Mouse (Mus musculus) B cell, adult 2 months (primary cell): ENCODE measurements around the gene Zfp148.

Experiments
- DNase-seq, 2 experiments: peaks; one replicate each; pipeline ENCODE4 v3.0.0; 2022

The Zfp148 gene

GRCm38 (mm10) chr16:33379944-33380881 is at the start of gene Zfp148:
TSS of gene Zfp148 (plus strand) at chr16:33380836.
- DNase-seq, result peak; percentile 87 to 91

GRCm38 (mm10) chr16:33333015-33333414 is 47.6 kb upstream of the Zfp148 start:
- DNase-seq, result no peak

DNA sequence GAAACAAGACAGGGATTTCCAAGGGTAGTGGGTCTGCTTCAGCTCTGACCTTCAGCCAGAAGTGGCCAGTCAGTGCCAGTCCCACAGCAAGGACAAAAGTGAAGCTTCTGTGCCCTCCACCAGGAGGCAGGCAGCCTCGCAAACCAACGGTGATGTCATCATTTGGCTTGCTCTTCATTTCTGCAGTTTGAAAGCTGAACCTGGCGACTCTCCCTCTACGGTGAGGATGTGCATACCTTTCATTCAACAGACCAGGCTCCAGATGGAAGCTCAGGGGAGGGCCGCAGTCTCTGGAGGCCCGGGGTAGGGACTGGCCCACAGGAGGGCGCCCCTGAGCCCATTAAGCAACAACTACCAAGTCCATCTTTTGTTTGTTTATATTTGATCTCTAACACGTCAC is 43.5 kb upstream of the Zfp148 start:
- DNase-seq, result peak; percentile 67 to 70

- DNase-seq, result no peak
Measured at GRCm38 (mm10) chr16:33337681-33338080, 43.0 kb upstream of the Zfp148 start.

GRCm38 (mm10) chr16:33338492-33338891 is 42.1 kb upstream of the Zfp148 start:
- no peak for DNase-seq

DNA sequence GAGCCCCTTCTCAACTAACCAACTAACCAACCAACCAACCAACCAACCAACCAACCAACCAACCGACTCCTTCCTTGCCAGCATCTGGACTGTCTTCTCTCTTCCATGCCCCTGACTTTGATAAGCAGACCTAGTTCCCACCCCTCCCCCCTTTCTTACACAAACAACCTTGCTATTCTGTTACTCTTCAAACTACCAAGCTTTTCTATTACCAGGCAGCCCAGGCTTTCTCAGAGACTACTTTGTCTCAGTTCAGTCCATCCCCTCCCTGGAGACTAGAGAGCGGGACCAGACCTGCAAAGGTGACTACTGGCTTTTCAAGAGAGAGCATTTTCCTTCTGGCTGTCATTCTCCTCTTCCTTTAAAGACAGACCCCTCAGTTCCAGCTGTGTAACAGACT is 41.2 kb upstream of the Zfp148 start:
- DNase-seq, result no peak

DNA sequence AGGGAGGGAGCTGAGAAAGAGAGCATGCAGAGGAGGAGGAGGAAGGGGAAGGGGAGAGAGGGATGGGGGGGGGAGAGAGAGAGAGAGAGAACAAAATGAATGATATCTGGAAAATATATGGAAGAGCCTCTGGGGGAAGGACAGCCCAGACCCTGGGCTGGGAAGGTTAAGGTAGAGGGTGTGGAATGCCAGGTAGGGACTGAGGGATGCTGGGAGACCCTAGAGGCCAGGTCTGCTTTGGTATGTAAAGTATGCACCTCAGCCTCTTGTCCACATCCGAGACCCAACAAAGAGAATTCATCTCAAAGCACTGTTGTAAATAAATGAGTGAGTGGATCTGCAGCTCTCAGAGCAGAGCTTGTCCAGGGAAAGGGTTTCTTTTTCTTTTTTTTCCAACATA is 38.3 kb upstream of the Zfp148 start:
- no peak for DNase-seq

- no peak for DNase-seq
Measured at GRCm38 (mm10) chr16:33343106-33343505, 37.5 kb upstream of the Zfp148 start.

- peak; percentile 21 to 34 for DNase-seq
Measured at GRCm38 (mm10) chr16:33343601-33344000, 37.0 kb upstream of the Zfp148 start.

- no peak for DNase-seq
Measured at GRCm38 (mm10) chr16:33344379-33344778, 36.3 kb upstream of the Zfp148 start.

- peak in 1 of 2 experiments; percentile 6 for DNase-seq
Measured at GRCm38 (mm10) chr16:33344875-33345274, 35.8 kb upstream of the Zfp148 start.

GRCm38 (mm10) chr16:33346376-33346775 is 34.3 kb upstream of the Zfp148 start:
- no peak for DNase-seq

DNA sequence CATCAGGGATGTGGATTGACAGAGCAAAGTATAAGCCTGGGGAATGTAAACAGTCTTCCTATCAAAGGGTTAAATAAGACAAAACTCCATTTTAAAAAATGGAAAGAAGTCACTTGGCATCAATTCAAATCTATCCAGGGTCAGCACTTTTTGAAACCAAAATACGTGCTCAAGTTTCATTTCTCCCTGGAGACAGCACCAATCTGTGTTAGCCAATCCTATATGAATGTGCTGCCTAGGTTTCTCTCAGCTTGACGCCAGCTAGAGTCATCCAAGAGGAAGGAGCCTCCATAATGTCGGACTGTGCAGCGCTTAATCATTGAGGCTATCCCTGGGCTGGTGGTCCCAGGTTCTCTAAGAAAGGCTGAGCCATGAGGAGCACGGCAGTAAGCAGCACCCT is 33.5 kb upstream of the Zfp148 start:
- DNase-seq, result no peak

DNA sequence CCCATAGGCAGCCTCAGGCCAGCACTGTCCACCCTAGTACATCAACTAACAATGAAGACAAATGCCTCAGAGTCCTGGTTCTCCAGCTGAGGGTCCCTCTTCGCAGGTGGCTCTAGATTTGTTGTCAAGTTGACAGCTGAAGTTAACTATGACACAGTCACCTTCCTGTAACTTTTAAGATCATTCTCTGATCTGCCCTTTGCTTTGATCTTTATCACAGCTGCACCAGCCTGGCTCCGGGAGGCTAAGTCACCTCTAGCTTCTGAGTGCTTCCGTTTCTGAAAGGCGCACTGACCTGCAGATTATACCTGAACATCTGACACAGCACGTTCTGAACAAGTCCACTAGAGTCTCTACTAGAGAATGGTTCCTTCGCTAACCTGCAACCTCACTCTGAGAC is 22.8 kb upstream of the Zfp148 start:
- no peak for DNase-seq

- DNase-seq, result no peak
Measured at GRCm38 (mm10) chr16:33365772-33366171, 14.9 kb upstream of the Zfp148 start.

- DNase-seq, result no peak
Measured at GRCm38 (mm10) chr16:33368632-33369031, 12.0 kb upstream of the Zfp148 start.

- no peak for DNase-seq
Measured at GRCm38 (mm10) chr16:33370836-33371235, 9.8 kb upstream of the Zfp148 start.

GRCm38 (mm10) chr16:33372611-33373010 is 8.0 kb upstream of the Zfp148 start:
- DNase-seq, result no peak

GRCm38 (mm10) chr16:33373326-33373725 is 7.3 kb upstream of the Zfp148 start:
- no peak for DNase-seq

- no peak for DNase-seq
Measured at GRCm38 (mm10) chr16:33376266-33376665, 4.4 kb upstream of the Zfp148 start.

DNA sequence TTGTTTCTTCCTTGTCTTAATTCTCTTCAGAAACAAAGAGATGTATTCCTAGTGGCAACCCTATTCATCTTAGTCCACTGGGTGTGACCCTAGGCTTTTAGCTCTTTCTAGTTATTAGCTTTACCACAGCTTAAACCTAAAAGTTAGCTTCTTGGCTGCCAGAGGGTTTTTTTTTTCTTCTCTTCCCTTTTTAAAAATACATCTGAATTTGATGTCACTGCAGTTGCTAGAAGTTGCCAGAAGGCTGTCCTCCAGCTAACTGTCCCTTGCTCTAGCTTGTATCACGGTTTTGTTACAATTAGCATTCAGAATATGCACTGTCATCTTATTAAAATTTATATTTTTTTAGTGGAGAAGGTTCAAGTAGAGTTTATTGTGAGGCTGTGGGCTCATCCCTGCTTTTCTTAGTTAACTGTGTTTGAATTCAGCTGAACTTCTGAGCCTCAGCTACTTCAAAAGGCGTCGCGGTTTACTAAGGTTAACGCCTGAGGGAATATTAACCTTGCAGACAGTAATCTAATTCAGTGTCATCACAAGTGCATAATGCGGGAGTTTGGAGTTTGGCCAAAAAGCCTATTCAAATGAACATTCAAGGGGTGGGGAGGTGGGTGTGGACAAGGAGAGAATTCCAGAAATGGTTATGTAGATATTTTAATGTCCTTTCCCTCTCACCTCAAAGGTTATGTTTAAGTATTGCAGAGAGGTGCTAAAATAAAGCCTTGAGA is 1.3 kb upstream of the Zfp148 start:
- no peak for DNase-seq

DNA sequence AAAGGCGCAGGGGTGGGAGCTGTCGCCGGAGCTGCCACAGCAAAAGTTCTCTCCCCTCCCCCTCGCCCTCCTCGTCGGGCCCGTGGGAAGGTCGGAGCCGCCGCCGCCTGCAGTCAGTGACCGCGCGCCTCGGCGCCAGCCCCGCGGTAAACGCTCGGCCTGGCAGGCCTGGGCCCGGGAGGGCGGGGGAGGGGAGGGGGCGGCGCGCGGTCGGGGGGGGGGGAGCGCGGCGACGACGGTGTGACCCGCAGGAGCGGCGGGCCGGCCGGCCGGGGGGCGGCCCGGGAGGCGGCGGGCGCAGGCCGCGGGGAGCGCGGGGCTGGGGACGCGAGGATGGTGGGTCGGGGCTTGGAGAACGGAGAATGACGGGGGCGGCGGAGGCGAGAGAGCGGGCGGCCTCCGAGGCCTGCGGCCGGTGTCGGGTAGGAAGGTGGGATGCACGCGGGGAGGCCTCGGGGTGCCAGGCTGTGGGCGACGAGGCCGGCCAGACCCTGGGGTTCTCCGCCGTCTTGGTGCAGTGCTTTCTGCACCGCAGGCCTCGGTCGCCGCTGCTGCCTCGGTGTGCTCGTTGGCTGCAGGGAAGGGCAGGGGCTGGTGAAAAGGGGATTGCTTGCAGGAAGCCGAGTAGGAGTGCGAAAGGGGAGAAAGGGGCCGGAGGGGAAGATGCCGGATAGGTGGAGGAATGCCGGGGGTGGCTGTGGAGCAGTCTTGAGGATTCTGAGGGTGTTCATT is 412 bp downstream of the Zfp148 start:
- DNase-seq, result peak; percentile 52 to 61

- peak; percentile 14 to 24 for DNase-seq
Measured at GRCm38 (mm10) chr16:33381614-33382245, 1.1 kb downstream of the Zfp148 start.
